Mouse (Mus musculus) C2C12 (cell line): Measurements from ENCODE around the gene Arl15. TPM values are rescaled to one million over a fixed set of nuclear protein-coding genes. Genes with fewer than 3 reads are reported as not detected.

Source experiments
- H3K27me3 ChIP-seq: one replicate; pipeline ENCODE4 v1.6.1; 2011; ENCODE audit not compliant: control insufficient read depth, insufficient read depth, insufficient read length
- H3K36me3 ChIP-seq: one replicate; pipeline ENCODE4 v1.6.1; 2011; ENCODE audit not compliant: control insufficient read depth, insufficient read depth
- H3K4me3 ChIP-seq: one replicate; pipeline ENCODE4 v1.5.1; 2011; ENCODE audit warnings: mild to moderate bottlenecking, control low read depth; ENCODE audit not compliant: poor library complexity, insufficient read depth, severe bottlenecking
- H3K79me2 ChIP-seq: one replicate; pipeline ENCODE4 v1.6.1; 2011; ENCODE audit not compliant: control insufficient read depth, insufficient read depth
- H3K79me3 ChIP-seq: one replicate; pipeline ENCODE4 v1.6.1; 2011; ENCODE audit warnings: low read depth, control low read depth
- H3ac ChIP-seq: one replicate; pipeline ENCODE3; 2011; ENCODE audit warnings: low read depth; ENCODE audit not compliant: control insufficient read depth, insufficient read length
- CEBPB ChIP-seq: IDR thresholded peaks from one replicate; pipeline ENCODE4 v1.6.1; 2011; ENCODE audit warnings: low read depth, mild to moderate bottlenecking, control low read depth, moderate library complexity
- CTCF ChIP-seq: IDR thresholded peaks from one replicate; pipeline ENCODE4 v1.5.1; 2011; ENCODE audit not compliant: control insufficient read depth, insufficient read depth, insufficient read length
- FOSL1 ChIP-seq: IDR thresholded peaks from one replicate; pipeline ENCODE4 v1.8.0; 2011; ENCODE audit warnings: mild to moderate bottlenecking, low read length; ENCODE audit not compliant: poor library complexity, insufficient read depth, severe bottlenecking
- MAX ChIP-seq: IDR thresholded peaks from one replicate; pipeline ENCODE4 v1.6.1; 2011; ENCODE audit warnings: mild to moderate bottlenecking, control low read depth
- MYOD1 ChIP-seq: IDR thresholded peaks from one replicate; pipeline ENCODE4 v1.6.1; 2011; ENCODE audit warnings: low read depth; ENCODE audit not compliant: control insufficient read depth, insufficient read length
- MYOG ChIP-seq: IDR thresholded peaks from one replicate; pipeline ENCODE4 v1.6.1; 2011; ENCODE audit not compliant: control insufficient read depth, insufficient read length; ENCODE audit errors: extremely low read depth
- USF1 ChIP-seq: IDR thresholded peaks from one replicate; pipeline ENCODE4 v1.6.1; 2011; ENCODE audit warnings: low read depth, mild to moderate bottlenecking, control low read depth, moderate library complexity
- polyA plus RNA-seq: library from polyadenylated mRNA; unstranded; fragments of >200 nt; fragmentation: generic; extraction: Trizol; gene quantifications from one replicate; pipeline ENCODE4 v1.2.1, GENCODE M21; 2012; ENCODE audit warnings: missing spikeins

The Arl15 gene
- polyA plus RNA-seq, 1 experiment, result 3.5 TPM

- peaks cover 2% of the 10 kb centered on the region for H3K79me3 ChIP-seq
- no peak for TF ChIP-seq USF1
- TF ChIP-seq CTCF, result no peak
- no peak for TF ChIP-seq FOSL1
- TF ChIP-seq MYOD1, result no peak
- TF ChIP-seq CEBPB, result no peak
- TF ChIP-seq MYOG, result no peak
- TF ChIP-seq MAX, result no peak
- H3K27me3 ChIP-seq, result no peaks in the 10 kb centered on the region
- no peak overlapping the region for H3ac ChIP-seq
- no peaks in the 10 kb centered on the region for H3K36me3 ChIP-seq
- H3K79me2 ChIP-seq, result peaks cover 4% of the 10 kb centered on the region
- no peak overlapping the region for H3K4me3 ChIP-seq
Measured at GRCm38 (mm10) chr13:113812593-113812975, 18.3 kb downstream of the Arl15 start.

- Histone ChIP-seq H3K4me3 (no peak overlapping the region), H3ac (no peak overlapping the region), H3K36me3 (no peaks in the 10 kb centered on the region), H3K79me3 (peaks cover 5% of the 10 kb centered on the region), H3K79me2 (peaks cover 4% of the 10 kb centered on the region), H3K27me3 (no peaks in the 10 kb centered on the region)
- TF ChIP-seq FOSL1 (no peak), CTCF (no peak), MYOG (no peak), CEBPB (no peak), MAX (no peak), MYOD1 (no peak), USF1 (no peak)
Measured at GRCm38 (mm10) chr13:113814121-113814520, 19.8 kb downstream of the Arl15 start.

GRCm38 (mm10) chr13:113815697-113816420 lies 21.6 kb downstream of the Arl15 start:
- no peak overlapping the region for H3ac ChIP-seq
- no peak overlapping the region for H3K4me3 ChIP-seq
- H3K79me3 ChIP-seq, result peaks cover 5% of the 10 kb centered on the region
- TF ChIP-seq CTCF, result no peak
- TF ChIP-seq MYOD1, result no peak
- no peak for TF ChIP-seq MAX
- TF ChIP-seq MYOG, result no peak
- no peak for TF ChIP-seq USF1
- no peak for TF ChIP-seq CEBPB
- TF ChIP-seq FOSL1, result no peak
- H3K36me3 ChIP-seq, result no peaks in the 10 kb centered on the region
- H3K27me3 ChIP-seq, result no peaks in the 10 kb centered on the region
- H3K79me2 ChIP-seq, result peaks cover 4% of the 10 kb centered on the region

- no peak overlapping the region for H3K4me3 ChIP-seq
- H3K27me3 ChIP-seq, result no peaks in the 10 kb centered on the region
- no peak overlapping the region for H3ac ChIP-seq
- peaks cover 5% of the 10 kb centered on the region for H3K79me3 ChIP-seq
- peaks cover 4% of the 10 kb centered on the region for H3K79me2 ChIP-seq
- H3K36me3 ChIP-seq, result no peaks in the 10 kb centered on the region
- no peak for TF ChIP-seq MYOD1
- no peak for TF ChIP-seq CEBPB
- no peak for TF ChIP-seq USF1
- no peak for TF ChIP-seq MYOG
- TF ChIP-seq CTCF, result no peak
- no peak for TF ChIP-seq FOSL1
- no peak for TF ChIP-seq MAX
Measured at GRCm38 (mm10) chr13:113816421-113816810, 22.1 kb downstream of the Arl15 start.

- H3K79me3 ChIP-seq, result peaks cover 5% of the 10 kb centered on the region
- H3K36me3 ChIP-seq, result no peaks in the 10 kb centered on the region
- no peak overlapping the region for H3K4me3 ChIP-seq
- no peak overlapping the region for H3ac ChIP-seq
- TF ChIP-seq MYOD1 (no peak), MYOG (no peak), CEBPB (no peak), USF1 (no peak), CTCF (no peak), FOSL1 (no peak), MAX (no peak)
- no peaks in the 10 kb centered on the region for H3K27me3 ChIP-seq
- H3K79me2 ChIP-seq, result peaks cover 4% of the 10 kb centered on the region
Measured at GRCm38 (mm10) chr13:113819006-113819405, 24.7 kb downstream of the Arl15 start.

- no peaks in the 10 kb centered on the region for H3K27me3 ChIP-seq
- H3K79me3 ChIP-seq, result peaks cover 5% of the 10 kb centered on the region
- no peaks in the 10 kb centered on the region for H3K36me3 ChIP-seq
- H3K4me3 ChIP-seq, result no peak overlapping the region
- peaks cover 3% of the 10 kb centered on the region for H3K79me2 ChIP-seq
- TF ChIP-seq CTCF (no peak), FOSL1 (no peak), MYOG (no peak), MYOD1 (no peak), USF1 (no peak), MAX (no peak), CEBPB (no peak)
- no peak overlapping the region for H3ac ChIP-seq
Measured at GRCm38 (mm10) chr13:113820176-113820575, 25.9 kb downstream of the Arl15 start.
